Mouse (Mus musculus) bone marrow, adult 2 months (tissue): ENCODE results near the gene Bmf.
A peak's percentile ranks its signal among the peaks of the same experiment; 100 is the strongest.

ENCODE experiments used
- CTCF ChIP-seq: fragments of 200-500 bp; IDR thresholded peaks from 2 replicates; pipeline ENCODE4 v1.5.1; 2011; ENCODE audit warnings: low read length, control low read depth; ENCODE audit not compliant: control insufficient read depth, insufficient read depth
- POLR2A ChIP-seq: fragments of 200-500 bp; IDR thresholded peaks from 2 replicates; pipeline ENCODE4 v1.6.1; 2011; ENCODE audit warnings: low read depth, mild to moderate bottlenecking, control low read depth, low read length, borderline replicate concordance; ENCODE audit not compliant: control insufficient read depth

DNA sequence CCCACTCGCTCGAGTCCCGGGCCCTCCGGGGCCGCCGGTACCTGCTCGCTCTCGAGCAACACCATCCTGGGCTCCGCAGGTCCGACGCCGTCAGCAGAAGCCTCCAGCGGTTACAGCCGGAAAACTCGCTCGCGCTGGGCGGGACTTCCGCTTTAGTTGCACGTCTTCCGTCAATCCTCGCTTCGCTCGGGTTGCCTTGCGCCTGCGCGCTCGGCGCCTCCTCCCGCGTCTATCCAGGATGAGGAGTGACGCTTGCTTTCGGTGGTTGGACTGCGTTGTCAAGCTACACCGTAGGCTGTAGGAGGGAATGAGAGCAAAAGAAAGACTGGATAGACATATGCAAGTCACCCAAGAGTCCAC, 70.0 kb downstream of the Bmf start, which contains the start of gene Srp14:
- TF ChIP-seq CTCF, result no peak
- TF ChIP-seq POLR2A, result peak; percentile 76; the same call in 1 of the 2 replicates
